Mouse (Mus musculus): ENCODE data around the gene 4930544G11Rik. TPM values are rescaled to one million over a fixed set of nuclear protein-coding genes. Genes with fewer than 3 reads are reported as not detected.

4930544G11Rik gene
- 5.0 TPM for polyA plus RNA-seq (2014; fragmentation: Illumina TruSeq; extraction: RNeasy Lipid Tissue Mini Kit (QIAGEN cat#74804); ENCODE audit: low read depth, low replicate concordance)

DNA sequence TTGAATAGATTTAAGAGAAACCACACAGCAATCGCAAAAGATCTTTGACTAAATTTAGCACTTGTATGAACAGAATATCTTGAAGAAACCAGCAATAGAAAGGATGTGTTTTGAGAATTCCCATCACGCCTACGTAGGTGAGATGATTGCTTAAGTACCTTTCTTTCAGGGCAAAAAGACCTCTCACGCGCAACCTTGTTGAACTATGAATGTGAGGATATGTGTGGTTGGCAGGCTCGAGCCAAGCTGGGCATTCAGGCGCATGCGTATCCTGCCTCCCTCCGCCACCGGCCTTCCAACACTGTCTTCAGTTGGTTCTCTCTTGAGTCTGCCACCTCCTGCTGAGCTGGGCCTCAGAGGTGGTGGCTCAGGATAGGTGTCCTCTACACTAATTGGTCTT, at the start of gene 4930544G11Rik:
Gene 4930544G11Rik (plus strand): TSS at position 301 of the 400 bp plus-strand sequence.

Other genes starting within 250 kb of the 4930544G11Rik start
- gene Prdm5, start 173.6 kb upstream of the 4930544G11Rik start, polyA plus RNA-seq (2014; fragmentation: Illumina TruSeq; extraction: RNeasy Lipid Tissue Mini Kit (QIAGEN cat#74804); ENCODE audit: low read depth, low replicate concordance), result 3.4 TPM